Mouse (Mus musculus) ES-E14 (cell line): ENCODE measurements around the gene Snx8. TPM values are rescaled to one million over a fixed set of nuclear protein-coding genes. Genes with fewer than 3 reads are reported as not detected.

Source experiments
- DNase-seq: peaks from one replicate; pipeline ENCODE4 v3.0.0-alpha.2; 2013; ENCODE audit warnings: low read depth, low spot score
- H3K27ac ChIP-seq: 2 replicates; pipeline ENCODE4 v1.5.1; 2012; ENCODE audit warnings: low read depth, mild to moderate bottlenecking, low read length, moderate library complexity, mixed read lengths; ENCODE audit not compliant: poor library complexity, insufficient read depth, severe bottlenecking
- H3K36me3 ChIP-seq: 2 replicates; pipeline ENCODE4 v1.6.1; 2012; ENCODE audit warnings: mild to moderate bottlenecking, low read length, moderate library complexity, mixed read lengths; ENCODE audit not compliant: control insufficient read depth, poor library complexity, insufficient read depth, severe bottlenecking
- H3K4me1 ChIP-seq, 2 experiments: fragments of 150-350 bp in 1 of 2; sonication (generic) in 1 of 2; 2 replicates each; pipeline ENCODE4 v1.6.1; 2012; ENCODE audit warnings: low read length in 2 of 2, mild to moderate bottlenecking in 1 of 2, mixed read lengths in 1 of 2; ENCODE audit not compliant: control insufficient read depth in 2 of 2, insufficient read depth in 2 of 2, poor library complexity in 1 of 2
- H3K4me3 ChIP-seq, 2 experiments: fragments of 150-350 bp in 1 of 2; sonication (generic) in 1 of 2; 2 replicates each; pipeline ENCODE4 v1.5.1; 2012; ENCODE audit warnings: low read length in 2 of 2, low read depth in 1 of 2, mild to moderate bottlenecking in 1 of 2, mixed read lengths in 1 of 2; ENCODE audit not compliant: insufficient read depth in 1 of 2, poor library complexity in 1 of 2, severe bottlenecking in 1 of 2
- H3K9ac ChIP-seq: 2 replicates; pipeline ENCODE4 v1.6.1; 2012; ENCODE audit warnings: low read depth, mild to moderate bottlenecking, low read length, mixed read lengths; ENCODE audit not compliant: poor library complexity, insufficient read depth, severe bottlenecking
- H3K9me3 ChIP-seq: fragments of 150-350 bp; sonication (generic); 2 replicates; pipeline ENCODE4 v1.6.1; 2012; ENCODE audit warnings: low read depth, mild to moderate bottlenecking, low read length; ENCODE audit not compliant: control insufficient read depth, insufficient read depth
- CHD2 ChIP-seq: IDR thresholded peaks from 2 replicates; pipeline ENCODE4 v1.6.1; 2014; ENCODE audit warnings: mild to moderate bottlenecking, low read depth, low read length, inconsistent platforms
- HCFC1 ChIP-seq: IDR thresholded peaks from 2 replicates; pipeline ENCODE4 v1.6.1; 2012; ENCODE audit warnings: low read length, inconsistent platforms, borderline replicate concordance; ENCODE audit not compliant: insufficient read depth
- MAFK ChIP-seq: IDR thresholded peaks from 2 replicates; pipeline ENCODE4 v1.6.1; 2014; ENCODE audit warnings: mild to moderate bottlenecking, low read depth, low read length, inconsistent platforms; ENCODE audit not compliant: insufficient read depth
- ZC3H11A ChIP-seq: IDR thresholded peaks from 2 replicates; pipeline ENCODE4 v1.6.1; 2012; ENCODE audit warnings: low read depth, mild to moderate bottlenecking, inconsistent platforms, low read length, borderline replicate concordance
- ZNF384 ChIP-seq: IDR thresholded peaks from 2 replicates; pipeline ENCODE4 v1.6.1; 2012; ENCODE audit warnings: low read depth, low read length, inconsistent platforms
- in situ Hi-C, 2 experiments: fragments of 600-800 bp; cut with MboI; formaldehyde crosslinking; loops; one replicate each; pipeline ENCODE4 v1.15.1; 2025; ENCODE audit warnings: low sequenced_read_pairs in 2 of 2, inconsistent platforms in 1 of 2; ENCODE audit not compliant: unreplicated experiment in 2 of 2
- total RNA-seq: library from RNA; depleted of rRNA; stranded (reverse); fragments of 300-350 nt; gene quantifications from 2 replicates; pipeline ENCODE4 v1.2.3, GENCODE M21; 2012; rRNA removed

Snx8 gene
- total RNA-seq, 1 experiment: 27.9 TPM

GRCm38 (mm10) chr5:140307602-140308001, 81.5 kb downstream of the Snx8 start:
- TF ChIP-seq ZNF384 (no peak), MAFK (no peak), HCFC1 (no peak), CHD2 (no peak), ZC3H11A (no peak)
- H3K9me3 ChIP-seq: no peaks in the 10 kb centered on the region
- in situ Hi-C loops: no loop called here
- H3K4me1 ChIP-seq: peaks cover 0 to 6% of the 10 kb centered on the region in 2 experiments; a peak in 1 of 4 replicates
- no peak overlapping the region for H3K9ac ChIP-seq
- no peak overlapping the region for H3K4me3 ChIP-seq
- H3K27ac ChIP-seq: no peak overlapping the region
- DNase-seq: no peak
- peaks cover 62% of the 10 kb centered on the region for H3K36me3 ChIP-seq

GRCm38 (mm10) chr5:140306016-140306415, 83.0 kb downstream of the Snx8 start:
- no peak for TF ChIP-seq MAFK
- no peak for TF ChIP-seq ZC3H11A
- no peak for TF ChIP-seq HCFC1
- no peak for TF ChIP-seq ZNF384
- TF ChIP-seq CHD2: no peak
- no peak overlapping the region for H3K4me3 ChIP-seq
- in situ Hi-C loops: no loop called here
- peaks cover 0 to 6% of the 10 kb centered on the region in 2 experiments; a peak in 1 of 4 replicates for H3K4me1 ChIP-seq
- no peak overlapping the region for H3K9ac ChIP-seq
- no peak overlapping the region for H3K27ac ChIP-seq
- peaks cover 62% of the 10 kb centered on the region for H3K36me3 ChIP-seq
- no peaks in the 10 kb centered on the region for H3K9me3 ChIP-seq
- no peak for DNase-seq

GRCm38 (mm10) chr5:140298291-140298690, 90.8 kb downstream of the Snx8 start:
- H3K27ac ChIP-seq: no peak overlapping the region
- no peak for TF ChIP-seq ZC3H11A
- H3K9ac ChIP-seq: no peak overlapping the region
- in situ Hi-C loops: loop anchor here in 1 of 2 experiments (25.0 kb wide), 1 partner anchor 461 kb away; the partner anchor contains the start of genes Gm26938 and Psmg3
- H3K9me3 ChIP-seq: no peaks in the 10 kb centered on the region
- H3K4me3 ChIP-seq: no peak overlapping the region
- no peak for DNase-seq
- H3K36me3 ChIP-seq: peaks cover 38% of the 10 kb centered on the region
- H3K4me1 ChIP-seq: no peaks in the 10 kb centered on the region

GRCm38 (mm10) chr5:140292152-140292551, 96.9 kb downstream of the Snx8 start:
- Histone ChIP-seq H3K27ac (no peak overlapping the region), H3K36me3 (peaks cover 40% of the 10 kb centered on the region), H3K9ac (no peak overlapping the region), H3K4me3 (no peak overlapping the region), H3K4me1 (no peaks in the 10 kb centered on the region), H3K9me3 (no peaks in the 10 kb centered on the region)
- DNase-seq: peak; percentile 40
- TF ChIP-seq HCFC1: no peak
- TF ChIP-seq ZC3H11A: peak; percentile 30; the same call in 1 of the 2 replicates
- in situ Hi-C loops: loop anchor here in 1 of 2 experiments (25.0 kb wide), 1 partner anchor 455 kb away; the partner anchor contains the start of genes Gm26938 and Psmg3

Other genes starting within 250 kb of the Snx8 start
- gene Mad1l1, start 67.7 kb downstream of the Snx8 start, total RNA-seq: 47.2 and 47.3 TPM in 2 replicates
- 49.6 and 67.7 TPM in 2 replicates for gene Nudt1, start 67.6 kb downstream of the Snx8 start, total RNA-seq
- 12.3 and 14.6 TPM in 2 replicates for gene Mrm2, start 57.4 kb downstream of the Snx8 start, total RNA-seq
- 196 and 273 TPM in 2 replicates for gene Eif3b, start 30.1 kb upstream of the Snx8 start, total RNA-seq
- 0.05 and 0.13 TPM in 2 replicates for gene Gm4869, start 56.4 kb upstream of the Snx8 start, total RNA-seq
- gene Chst12, start 116.3 kb upstream of the Snx8 start, total RNA-seq: 34.8 and 35.9 TPM in 2 replicates
- 0.89 TPM in 1 of 2 replicates, not detected in the other for gene Grifin, start 175.8 kb upstream of the Snx8 start, total RNA-seq
- gene Lfng, start 218.1 kb upstream of the Snx8 start, total RNA-seq: 13.3 and 28.1 TPM in 2 replicates